ENCODE assay signal across 8 mouse cellular contexts in genomic region chr4:43655656-43656338, GRCm38 (mm10). TPM values are rescaled to one million over a fixed set of nuclear protein-coding genes. Genes with fewer than 3 reads are reported as not detected.
DNase-seq lines count a peak whose midpoint lies in the region; ATAC-seq and TF ChIP-seq lines count a peak whose summit lies in the region.

No protein-coding gene starts in this region.

- no peak for DNase-seq in lung, embryonic 14.5 days
- DNase-seq in lung, postnatal 25 days (ENCODE audit: low spot score): no peak
- no peak for DNase-seq in gastrocnemius, postnatal 4 days (ENCODE audit: low spot score in 2 of 2)
- no peak for DNase-seq in spleen, postnatal 36 days (ENCODE audit: low spot score in 2 of 2)
- DNase-seq in cerebellum, adult 8-10 months: no peak

- no peaks in the 10 kb centered on the region for H3K4me1 ChIP-seq in lung, embryonic 14.5 days (ENCODE audit: insufficient read depth)
- H3K4me1 ChIP-seq in embryonic facial prominence, embryonic 15.5 days: peaks cover 18% of the 10 kb centered on the region; the same call in 1 of the 2 replicates
- H3K4me1 ChIP-seq in kidney, embryonic 14.5 days (ENCODE audit: control insufficient read depth, insufficient read depth, low read length): peaks cover 5% of the 10 kb centered on the region; the same call in 1 of the 2 replicates
- H3K4me1 ChIP-seq in midbrain, embryonic 16.5 days (ENCODE audit: control insufficient read depth, insufficient read depth, low read length): peaks cover 5% of the 10 kb centered on the region; the same call in 1 of the 2 replicates

- peak overlapping the region; percentile 80 for H3K9ac ChIP-seq in lung, embryonic 14.5 days
- peak overlapping the region; percentile 80 for H3K9ac ChIP-seq in embryonic facial prominence, embryonic 15.5 days
- H3K9ac ChIP-seq in kidney, embryonic 14.5 days (ENCODE audit: low read depth, low read length): peak overlapping the region; percentile 90
- peak overlapping the region; percentile 92 for H3K9ac ChIP-seq in midbrain, embryonic 16.5 days (ENCODE audit: low read depth, low read length)

- H3K27me3 ChIP-seq in lung, embryonic 14.5 days (ENCODE audit: insufficient read depth, low read length): no peaks in the 10 kb centered on the region
- peaks cover 8% of the 10 kb centered on the region; the same call in 1 of the 2 replicates for H3K27me3 ChIP-seq in embryonic facial prominence, embryonic 15.5 days
- H3K27me3 ChIP-seq in kidney, embryonic 14.5 days (ENCODE audit: control insufficient read depth, insufficient read depth, low read length): no peaks in the 10 kb centered on the region; the same call in 1 of the 2 replicates
- no peaks in the 10 kb centered on the region for H3K27me3 ChIP-seq in midbrain, embryonic 16.5 days (ENCODE audit: control insufficient read depth, insufficient read depth, low read depth, low read length)

- no peak for TF ChIP-seq CTCF in lung, embryonic 14.5 days (IDR thresholded peaks at IDR 0.05; ENCODE audit: low read depth)

- H3K27ac ChIP-seq in lung, embryonic 14.5 days (ENCODE audit: low read depth): peak overlapping the region; percentile 85
- H3K27ac ChIP-seq in embryonic facial prominence, embryonic 15.5 days (replicated peaks): peak overlapping the region; percentile 89
- peak overlapping the region; percentile 90 for H3K27ac ChIP-seq in kidney, embryonic 14.5 days (ENCODE audit: low read depth, low read length)
- H3K27ac ChIP-seq in midbrain, embryonic 16.5 days (ENCODE audit: low read length): peak overlapping the region; percentile 95

- H3K36me3 ChIP-seq in lung, embryonic 14.5 days (ENCODE audit: insufficient read depth): no peaks in the 10 kb centered on the region
- no peaks in the 10 kb centered on the region for H3K36me3 ChIP-seq in embryonic facial prominence, embryonic 15.5 days
- no peaks in the 10 kb centered on the region for H3K36me3 ChIP-seq in kidney, embryonic 14.5 days (ENCODE audit: control insufficient read depth, insufficient read depth, low read length)
- no peaks in the 10 kb centered on the region for H3K36me3 ChIP-seq in midbrain, embryonic 16.5 days (ENCODE audit: control insufficient read depth, insufficient read depth, low read length)

- peak overlapping the region; percentile 89 for H3K4me2 ChIP-seq in lung, embryonic 14.5 days
- H3K4me2 ChIP-seq in embryonic facial prominence, embryonic 15.5 days (replicated peaks): peak overlapping the region; percentile 60
- peak overlapping the region; percentile 66 for H3K4me2 ChIP-seq in kidney, embryonic 14.5 days (replicated peaks; ENCODE audit: low read depth, low read length)
- peak overlapping the region; percentile 60 for H3K4me2 ChIP-seq in midbrain, embryonic 16.5 days (ENCODE audit: low read length)

- 5% methylated on average over 34 of the region's 34 CpGs for WGBS in lung, embryonic 14.5 days
- WGBS in embryonic facial prominence, embryonic 15.5 days: 5% methylated on average over 34 of the region's 34 CpGs
- WGBS in kidney, embryonic 14.5 days: 5% methylated on average over 34 of the region's 34 CpGs
- WGBS in midbrain, embryonic 16.5 days: 5% methylated on average over 33 of the region's 34 CpGs

- H3K4me3 ChIP-seq in lung, embryonic 14.5 days (ENCODE audit: low read depth, low read length): peak overlapping the region; percentile 79
- peak overlapping the region; percentile 91 for H3K4me3 ChIP-seq in embryonic facial prominence, embryonic 15.5 days (replicated peaks)
- H3K4me3 ChIP-seq in kidney, embryonic 14.5 days (ENCODE audit: low read length): peak overlapping the region; percentile 86
- H3K4me3 ChIP-seq in midbrain, embryonic 16.5 days (ENCODE audit: low read depth, low read length): peak overlapping the region; percentile 86

- ATAC-seq in lung, embryonic 14.5 days (ENCODE audit: insufficient read depth): no peak
- peak; percentile 30; the same call in 1 of the 2 replicates for ATAC-seq in embryonic facial prominence, embryonic 15.5 days (ENCODE audit: insufficient number of reproducible peaks, low FRiP score, low TSS enrichment, low read depth)
- ATAC-seq in kidney, embryonic 14.5 days (ENCODE audit: low FRiP score, low TSS enrichment): peak; percentile 32; the same call in 1 of the 2 replicates
- no peak; the same call in 1 of the 2 replicates for ATAC-seq in midbrain, embryonic 16.5 days

- H3K9me3 ChIP-seq in lung, embryonic 14.5 days (ENCODE audit: low read depth, low read length): no peaks in the 10 kb centered on the region
- H3K9me3 ChIP-seq in embryonic facial prominence, embryonic 15.5 days (replicated peaks): no peaks in the 10 kb centered on the region
- H3K9me3 ChIP-seq in kidney, embryonic 14.5 days (ENCODE audit: control insufficient read depth, low read length): no peaks in the 10 kb centered on the region
- no peaks in the 10 kb centered on the region for H3K9me3 ChIP-seq in midbrain, embryonic 16.5 days (replicated peaks; ENCODE audit: control insufficient read depth, low read length, poor library complexity, severe bottlenecking)

RNA-seq across cellular contexts. Expression of gene Hint2, which starts 0.5 kb away (rescaled TPM):
- 84.0 and 97.7 TPM in 2 replicates for polyA plus RNA-seq in lung, embryonic 14.5 days (2014; fragmentation: Nextera tagmentation; extraction: Ambion mirVana)
- polyA plus RNA-seq in embryonic facial prominence, embryonic 15.5 days (2015; fragmentation: Nextera tagmentation; extraction: Ambion mirVana): 88.1 and 91.2 TPM in 2 replicates
- polyA plus RNA-seq in kidney, embryonic 14.5 days (2014; fragmentation: Nextera tagmentation; extraction: Ambion mirVana): 107 and 136 TPM in 2 replicates
- polyA plus RNA-seq in midbrain, embryonic 16.5 days (2015; fragmentation: Nextera tagmentation; extraction: Ambion mirVana): 57.9 and 61.0 TPM in 2 replicates
- total RNA-seq in gastrocnemius, postnatal 4 days (2021): 10 to 100 TPM; 57.6 to 66.5 TPM

RNA-seq across cellular contexts. Expression of gene Spag8, which starts 2.4 kb away (rescaled TPM):
- polyA plus RNA-seq in lung, embryonic 14.5 days (2014; fragmentation: Nextera tagmentation; extraction: Ambion mirVana): 0.68 and 1.6 TPM in 2 replicates
- polyA plus RNA-seq in embryonic facial prominence, embryonic 15.5 days (2015; fragmentation: Nextera tagmentation; extraction: Ambion mirVana): 7.5 and 10.6 TPM in 2 replicates
- polyA plus RNA-seq in kidney, embryonic 14.5 days (2014; fragmentation: Nextera tagmentation; extraction: Ambion mirVana): 0.93 and 1.3 TPM in 2 replicates
- 8.3 and 11.8 TPM in 2 replicates for polyA plus RNA-seq in midbrain, embryonic 16.5 days (2015; fragmentation: Nextera tagmentation; extraction: Ambion mirVana)
- total RNA-seq in gastrocnemius, postnatal 4 days (2021): under 1 TPM in 1 of 2 experiments, not detected in 1; 0.26 TPM

RNA-seq across cellular contexts. Expression of gene Tmem8b, which starts 13.0 kb away (rescaled TPM):
- 2.8 and 3.5 TPM in 2 replicates for polyA plus RNA-seq in lung, embryonic 14.5 days (2014; fragmentation: Nextera tagmentation; extraction: Ambion mirVana)
- polyA plus RNA-seq in embryonic facial prominence, embryonic 15.5 days (2015; fragmentation: Nextera tagmentation; extraction: Ambion mirVana): 5.3 and 6.1 TPM in 2 replicates
- 2.6 and 3.2 TPM in 2 replicates for polyA plus RNA-seq in kidney, embryonic 14.5 days (2014; fragmentation: Nextera tagmentation; extraction: Ambion mirVana)
- 14.9 and 15.8 TPM in 2 replicates for polyA plus RNA-seq in midbrain, embryonic 16.5 days (2015; fragmentation: Nextera tagmentation; extraction: Ambion mirVana)
- 10 to 100 TPM in 1 of 2 experiments, 1 to 10 TPM in 1; 9.4 to 12.0 TPM for total RNA-seq in gastrocnemius, postnatal 4 days (2021)

RNA-seq across cellular contexts. Expression of gene Fam221b, which starts 13.1 kb away (rescaled TPM):
- polyA plus RNA-seq in lung, embryonic 14.5 days (2014; fragmentation: Nextera tagmentation; extraction: Ambion mirVana): 3.2 and 3.4 TPM in 2 replicates
- polyA plus RNA-seq in embryonic facial prominence, embryonic 15.5 days (2015; fragmentation: Nextera tagmentation; extraction: Ambion mirVana): 2.9 and 4.3 TPM in 2 replicates
- 2.6 and 3.7 TPM in 2 replicates for polyA plus RNA-seq in kidney, embryonic 14.5 days (2014; fragmentation: Nextera tagmentation; extraction: Ambion mirVana)
- 0.97 and 1.1 TPM in 2 replicates for polyA plus RNA-seq in midbrain, embryonic 16.5 days (2015; fragmentation: Nextera tagmentation; extraction: Ambion mirVana)
- under 1 TPM; 0.13 to 0.44 TPM for total RNA-seq in gastrocnemius, postnatal 4 days (2021)

RNA-seq across cellular contexts. Expression of gene Npr2, which starts 24.1 kb away (rescaled TPM):
- 11.2 and 13.7 TPM in 2 replicates for polyA plus RNA-seq in lung, embryonic 14.5 days (2014; fragmentation: Nextera tagmentation; extraction: Ambion mirVana)
- 19.7 and 20.9 TPM in 2 replicates for polyA plus RNA-seq in embryonic facial prominence, embryonic 15.5 days (2015; fragmentation: Nextera tagmentation; extraction: Ambion mirVana)
- 6.0 and 11.1 TPM in 2 replicates for polyA plus RNA-seq in kidney, embryonic 14.5 days (2014; fragmentation: Nextera tagmentation; extraction: Ambion mirVana)
- 13.5 and 14.7 TPM in 2 replicates for polyA plus RNA-seq in midbrain, embryonic 16.5 days (2015; fragmentation: Nextera tagmentation; extraction: Ambion mirVana)
- 10 to 100 TPM; 42.9 to 49.7 TPM for total RNA-seq in gastrocnemius, postnatal 4 days (2021)

Comparison
In these comparisons a context has a peak if more than half of its experiments do, and no peak if none do; other contexts are left out.
1. ATAC-seq: peak in embryonic facial prominence, embryonic 15.5 days (single experiment) and kidney, embryonic 14.5 days (single experiment); none in lung, embryonic 14.5 days (single experiment) and midbrain, embryonic 16.5 days (single experiment).
2. Peak in every context shown above with its lines, with median percentiles within 50 percentile points of each other: H3K27ac ChIP-seq, H3K4me2 ChIP-seq, H3K4me3 ChIP-seq and H3K9ac ChIP-seq.